Mouse (Mus musculus) gastrocnemius, adult 8-10 months (tissue): ENCODE results near the gene Ccdc77. TPM values are rescaled to one million over a fixed set of nuclear protein-coding genes. Genes with fewer than 3 reads are reported as not detected.
"Not testable (repeated sequence)": the region's sequence is repeated elsewhere in the genome, so short reads cannot be mapped to it uniquely, and the experiment has no call there.

Experiments used
- DNase-seq, 2 experiments: peaks; one replicate each; pipeline ENCODE4 v3.0.0; 2022; ENCODE audit warnings: low spot score in 2 of 2
- total RNA-seq, 4 experiments: library from RNA; stranded (reverse); gene quantifications; 2 replicates each; pipeline ENCODE4 v1.2.4; 2022

The Ccdc77 gene
- total RNA-seq, 4 experiments from 2014 or later = 2.4 to 2.9 (median 2.7) TPM

GRCm38 (mm10) chr6:120312443-120312842 lies 51.7 kb downstream of the Ccdc77 start:
- no peak for DNase-seq

GRCm38 (mm10) chr6:120309787-120310186 lies 54.4 kb downstream of the Ccdc77 start:
- no peak for DNase-seq

- DNase-seq = no peak
Observed at GRCm38 (mm10) chr6:120309338-120309737, 54.8 kb downstream of the Ccdc77 start.

GRCm38 (mm10) chr6:120306859-120307594 lies 57.1 kb downstream of the Ccdc77 start:
- DNase-seq = no peak

GRCm38 (mm10) chr6:120302755-120303316 lies 61.3 kb downstream of the Ccdc77 start:
- no peak for DNase-seq

GRCm38 (mm10) chr6:120301137-120301536 lies 63.0 kb downstream of the Ccdc77 start:
- no peak for DNase-seq

- DNase-seq = not testable (repeated sequence)
Observed at GRCm38 (mm10) chr6:120296589-120296988, 67.6 kb downstream of the Ccdc77 start.

- DNase-seq = no peak
Observed at GRCm38 (mm10) chr6:120294785-120295133, 69.4 kb downstream of the Ccdc77 start.

- DNase-seq = no peak
Observed at GRCm38 (mm10) chr6:120294056-120294784, 70.0 kb downstream of the Ccdc77 start, which contains the start of the genes D330020A13Rik and B4galnt3. Gene D330020A13Rik, plus strand, starts transcription at chr6:120294364. Gene B4galnt3, minus strand, starts transcription at chr6:120294559.

- DNase-seq = no peak
Observed at GRCm38 (mm10) chr6:120291396-120292009, 72.7 kb downstream of the Ccdc77 start.

GRCm38 (mm10) chr6:120289430-120289829 lies 74.7 kb downstream of the Ccdc77 start:
- DNase-seq = no peak

GRCm38 (mm10) chr6:120288541-120288940 lies 75.6 kb downstream of the Ccdc77 start:
- DNase-seq = no peak

GRCm38 (mm10) chr6:120287279-120287678 lies 76.9 kb downstream of the Ccdc77 start:
- no peak for DNase-seq

GRCm38 (mm10) chr6:120276874-120277449 lies 87.2 kb downstream of the Ccdc77 start:
- no peak for DNase-seq

- no peak for DNase-seq
Observed at GRCm38 (mm10) chr6:120275301-120275700, 88.9 kb downstream of the Ccdc77 start.

- peak; percentile 12 to 28 for DNase-seq
Observed at GRCm38 (mm10) chr6:120274887-120275286, 89.3 kb downstream of the Ccdc77 start.

Other genes with a start within 250 kb of the Ccdc77 start
- gene D330020A13Rik, start 70.0 kb downstream of the Ccdc77 start, total RNA-seq = not detected
- gene B4galnt3, start 69.8 kb downstream of the Ccdc77 start, total RNA-seq = 1 to 10 TPM in 1 of 4 experiments, under 1 TPM in 3; 0.89 to 1.3 (median 0.95) TPM
- 10 to 100 TPM; 18.2 to 21.1 (median 19.1) TPM for gene Kdm5a, start 250 bp downstream of the Ccdc77 start, total RNA-seq
- 1 to 10 TPM in 3 of 4 experiments, under 1 TPM in 1; 0.75 to 2.6 (median 1.3) TPM for gene Il17ra, start 98.9 kb upstream of the Ccdc77 start, total RNA-seq
- gene Tmem121b, start 129.4 kb upstream of the Ccdc77 start, total RNA-seq = not detected
- 10 to 100 TPM; 21.1 to 23.2 (median 22.1) TPM for gene Hdhd5, start 166.9 kb upstream of the Ccdc77 start, total RNA-seq